Mouse (Mus musculus) right cerebral cortex, postnatal 4 days (tissue): ENCODE results near the gene Kifc5b.
A peak's percentile ranks its signal among the peaks of the same experiment; 100 is the strongest.
"Not testable (repeated sequence)": the region's sequence is repeated elsewhere in the genome, so short reads cannot be mapped to it uniquely, and the experiment has no call there.

Experiments
- DNase-seq: peaks from one replicate; pipeline ENCODE4 v3.0.0-alpha.2; 2022

Kifc5b gene

GRCm38 (mm10) chr17:26916711-26917482 is at the start of gene Kifc5b:
Kifc5b (plus strand) TSS chr17:26917091.
- DNase-seq: peak; percentile 100

- DNase-seq: no peak
Observed at GRCm38 (mm10) chr17:26868756-26869155, 48.1 kb upstream of the Kifc5b start.

GRCm38 (mm10) chr17:26872870-26873269 is 44.0 kb upstream of the Kifc5b start:
- no peak for DNase-seq

- DNase-seq: no peak
Observed at GRCm38 (mm10) chr17:26873502-26873901, 43.4 kb upstream of the Kifc5b start.

- peak; percentile 11 for DNase-seq
Observed at GRCm38 (mm10) chr17:26874542-26874941, 42.3 kb upstream of the Kifc5b start.

GRCm38 (mm10) chr17:26877927-26878326 is 39.0 kb upstream of the Kifc5b start:
- no peak for DNase-seq

- DNase-seq: no peak
Observed at GRCm38 (mm10) chr17:26879235-26879634, 37.7 kb upstream of the Kifc5b start.

GRCm38 (mm10) chr17:26882706-26883105 is 34.2 kb upstream of the Kifc5b start:
- no peak for DNase-seq

- DNase-seq: no peak
Observed at GRCm38 (mm10) chr17:26883585-26883984, 33.3 kb upstream of the Kifc5b start.

- DNase-seq: peak; percentile 73
Observed at GRCm38 (mm10) chr17:26884995-26885926, 31.6 kb upstream of the Kifc5b start.

- DNase-seq: peak; percentile 86
Observed at GRCm38 (mm10) chr17:26886047-26886749, 30.7 kb upstream of the Kifc5b start.

- no peak for DNase-seq
Observed at GRCm38 (mm10) chr17:26887926-26888325, 29.0 kb upstream of the Kifc5b start.

GRCm38 (mm10) chr17:26892635-26893375 is 24.1 kb upstream of the Kifc5b start:
- no peak for DNase-seq

GRCm38 (mm10) chr17:26893492-26893891 is 23.4 kb upstream of the Kifc5b start:
- DNase-seq: no peak

GRCm38 (mm10) chr17:26894342-26894741 is 22.5 kb upstream of the Kifc5b start:
- DNase-seq: no peak

GRCm38 (mm10) chr17:26895578-26895977 is 21.3 kb upstream of the Kifc5b start:
- DNase-seq: peak; percentile 61

- DNase-seq: no peak
Observed at GRCm38 (mm10) chr17:26900916-26901315, 16.0 kb upstream of the Kifc5b start.

GRCm38 (mm10) chr17:26904320-26904719 is 12.6 kb upstream of the Kifc5b start:
- no peak for DNase-seq

GRCm38 (mm10) chr17:26907506-26907905 is 9.4 kb upstream of the Kifc5b start:
- not testable (repeated sequence) for DNase-seq

GRCm38 (mm10) chr17:26915248-26915647 is 1.6 kb upstream of the Kifc5b start:
- DNase-seq: no peak

GRCm38 (mm10) chr17:26917560-26917959 is 669 bp downstream of the Kifc5b start:
- DNase-seq: not testable (repeated sequence)

- DNase-seq: no peak
Observed at GRCm38 (mm10) chr17:26918343-26918742, 1.5 kb downstream of the Kifc5b start.
